Mouse (Mus musculus) kidney, adult 2 months (tissue): ENCODE results near the gene T2.

ENCODE experiments used
- CTCF ChIP-seq: fragments of 200-500 bp; conservative IDR thresholded peaks from 2 replicates; pipeline ENCODE4 v1.5.1; 2011; ENCODE audit warnings: low read depth, mild to moderate bottlenecking, control low read depth, low read length, moderate library complexity, mixed read lengths; ENCODE audit not compliant: insufficient read depth, insufficient read length
- POLR2A ChIP-seq: fragments of 200-500 bp; IDR thresholded peaks from one replicate; pipeline ENCODE4 v1.6.1; 2011; ENCODE audit warnings: low read depth, low read length, control low read depth

DNA sequence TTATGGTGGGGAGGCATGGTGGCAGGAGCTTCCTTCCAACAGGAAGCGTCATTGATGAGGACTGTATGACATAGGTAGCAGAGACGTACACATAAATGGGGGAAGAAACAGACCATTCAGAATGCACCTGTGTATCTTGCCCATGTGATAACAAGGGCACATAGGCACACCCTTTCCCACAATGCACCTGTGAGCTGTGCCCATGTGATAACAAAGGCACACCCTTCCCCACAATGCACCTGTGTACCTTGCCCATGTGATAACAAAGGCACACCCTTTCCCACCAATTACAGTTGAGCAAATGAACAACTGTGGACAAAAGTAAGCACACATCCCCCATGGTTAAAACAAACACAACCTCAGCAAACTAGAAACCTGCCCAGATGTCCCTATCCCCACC, 54.5 kb downstream of the T2 start:
- TF ChIP-seq CTCF = no peak
- TF ChIP-seq POLR2A = no peak
